Mouse (Mus musculus) kidney, postnatal 25 days (tissue): ENCODE data around the gene Olfr1246.
"Not testable (repeated sequence)": the region's sequence is repeated elsewhere in the genome, so short reads cannot be mapped to it uniquely, and the experiment has no call there.

ENCODE experiments used
- DNase-seq, 2 experiments: peaks; one replicate each; pipeline ENCODE4 v3.0.0; 2021; ENCODE audit warnings: mixed read lengths in 2 of 2

The Olfr1246 gene

GRCm38 (mm10) chr2:89593057-89593456 lies at the start of gene Olfr1246:
TSS of gene Olfr1246 (minus strand) at chr2:89593157.
- no peak for DNase-seq

GRCm38 (mm10) chr2:89634883-89635282 lies 41.9 kb upstream of the Olfr1246 start, which contains the start of gene Olfr1249:
TSS of gene Olfr1249 (minus strand) at chr2:89634983.
- DNase-seq: no peak

- not testable (repeated sequence) for DNase-seq
Observed at GRCm38 (mm10) chr2:89618145-89618544, 25.2 kb upstream of the Olfr1246 start, which contains the start of gene Olfr1248. TSS of gene Olfr1248 (minus strand) at chr2:89618245.

GRCm38 (mm10) chr2:89614030-89614429 lies 21.1 kb upstream of the Olfr1246 start, which contains the start of gene Olfr1247:
TSS of gene Olfr1247 (minus strand) at chr2:89614130.
- no peak for DNase-seq

- DNase-seq: no peak
Observed at GRCm38 (mm10) chr2:89578347-89578746, 14.6 kb downstream of the Olfr1246 start, which contains the start of gene Olfr1245. TSS of gene Olfr1245 (minus strand) at chr2:89578447.

- not testable (repeated sequence) for DNase-seq
Observed at GRCm38 (mm10) chr2:89562706-89563105, 30.3 kb downstream of the Olfr1246 start.

GRCm38 (mm10) chr2:89544516-89544915 lies 48.4 kb downstream of the Olfr1246 start:
- DNase-seq: no peak

- DNase-seq: no peak
Observed at GRCm38 (mm10) chr2:89539923-89540322, 53.0 kb downstream of the Olfr1246 start.
